Mouse (Mus musculus) gastrocnemius, adult 18-20 months (tissue): ENCODE measurements around the gene D430041D05Rik. TPM values are rescaled to one million over a fixed set of nuclear protein-coding genes. Genes with fewer than 3 reads are reported as not detected.
A peak's percentile ranks its signal among the peaks of the same experiment; 100 is the strongest.

Experiments
- DNase-seq: peaks from one replicate; pipeline ENCODE4 v3.0.0; 2021; ENCODE audit warnings: low spot score
- long read RNA-seq, 2 experiments: library from polyadenylated mRNA; stranded (forward); transcript quantifications; one replicate each; pipeline ENCODE4 v2.0.0; 2021
- total RNA-seq, 2 experiments: library from RNA; stranded (reverse); gene quantifications; 2 replicates each; pipeline ENCODE4 v1.2.3; 2021

D430041D05Rik gene
- 1 to 10 TPM; 1.7 to 2.6 TPM for total RNA-seq
- long read RNA-seq, experiment 1, partial matches to known transcripts, result 2 of 3 reads
- long read RNA-seq, experiment 1, other reads (novel, unspliced or antisense), result 1 of 3 reads
- long read RNA-seq, experiment 2, partial matches to known transcripts, result 1 of 1 reads
- long read RNA-seq, experiment 2, other reads (novel, unspliced or antisense), result 0 of 1 reads

DNA sequence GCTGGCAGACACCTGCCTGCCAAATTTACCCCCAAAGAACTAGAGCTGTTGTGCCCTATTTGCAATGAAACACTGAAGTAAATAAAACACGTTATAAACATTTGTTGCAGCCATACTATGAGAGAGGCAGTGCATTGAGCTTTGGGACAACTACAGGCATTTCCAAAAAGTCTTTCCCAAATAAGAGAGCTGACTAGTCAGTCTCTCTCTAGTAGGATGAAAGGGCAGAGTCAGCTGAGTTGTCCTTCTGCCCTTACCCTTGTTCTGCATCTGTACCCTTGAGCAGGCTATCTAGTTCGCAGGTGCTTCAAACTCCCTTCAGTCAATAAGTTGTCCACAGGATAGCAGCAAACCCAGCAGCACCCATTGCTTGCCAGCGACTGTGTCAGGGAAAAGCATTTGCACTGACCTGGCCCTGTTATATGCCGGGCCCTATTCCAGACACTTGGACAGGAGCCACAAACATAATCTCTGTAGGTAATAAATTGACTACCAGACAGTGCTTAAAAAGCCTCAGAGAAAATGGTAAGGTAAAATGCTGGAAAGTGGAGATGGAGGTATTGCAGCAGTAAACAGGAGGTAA lies at the start of gene D430041D05Rik:
D430041D05Rik (minus strand) TSS at position 51 of the 583 bp plus-strand sequence.
- DNase-seq, result no peak

DNA sequence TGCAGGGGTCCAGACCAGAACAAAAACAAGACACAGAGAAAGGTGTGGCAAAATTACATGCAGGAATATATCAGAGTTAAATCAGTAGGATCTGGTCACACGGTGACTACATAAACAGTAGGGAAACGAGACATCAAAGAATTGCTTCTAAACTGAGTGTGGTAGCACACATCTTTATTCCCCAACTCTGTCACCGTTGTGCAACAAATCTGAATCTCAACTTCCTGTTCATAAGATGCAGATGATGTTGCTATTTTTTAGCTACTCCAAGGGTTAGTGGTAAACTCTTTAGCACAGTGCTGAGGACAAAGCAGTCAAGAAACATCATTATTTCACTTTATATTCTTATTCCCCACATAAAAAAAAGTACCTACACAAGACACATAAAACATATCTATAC lies 49.2 kb upstream of the D430041D05Rik start:
- DNase-seq, result no peak

DNA sequence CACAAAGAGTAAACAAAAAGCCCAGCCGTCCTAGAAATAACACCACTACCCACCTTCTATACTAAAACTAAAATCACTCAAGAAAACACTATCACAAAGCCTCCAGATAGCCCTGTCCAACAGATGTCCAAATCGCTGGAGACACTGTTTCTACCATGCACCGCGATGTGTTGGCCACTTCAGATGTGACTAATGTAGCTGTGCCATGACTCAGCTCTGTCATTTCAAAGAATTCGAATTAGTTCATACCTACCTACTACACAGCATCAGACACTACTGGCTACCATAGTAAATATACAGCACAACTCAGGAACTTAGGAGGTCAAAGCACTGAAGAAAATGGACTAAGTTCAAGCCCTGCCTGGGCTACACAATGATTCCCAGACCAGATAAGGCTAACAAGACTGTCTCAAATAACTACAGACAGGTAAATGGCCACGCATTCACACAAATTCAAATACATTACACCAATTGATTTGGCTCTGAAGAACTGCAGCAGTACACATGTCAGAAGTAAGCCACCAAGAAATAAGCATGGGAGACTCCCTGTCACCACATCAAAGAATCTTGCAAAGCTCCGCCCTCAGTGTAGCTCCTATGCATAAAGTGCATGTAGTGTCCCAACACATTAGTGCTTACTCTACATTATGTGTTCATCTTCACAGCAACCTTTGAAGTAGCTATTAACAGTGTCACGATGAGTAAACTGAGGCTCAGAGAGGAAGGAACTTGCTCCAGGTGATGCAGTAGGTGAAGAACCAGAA lies 47.9 kb upstream of the D430041D05Rik start:
- DNase-seq, result no peak

DNA sequence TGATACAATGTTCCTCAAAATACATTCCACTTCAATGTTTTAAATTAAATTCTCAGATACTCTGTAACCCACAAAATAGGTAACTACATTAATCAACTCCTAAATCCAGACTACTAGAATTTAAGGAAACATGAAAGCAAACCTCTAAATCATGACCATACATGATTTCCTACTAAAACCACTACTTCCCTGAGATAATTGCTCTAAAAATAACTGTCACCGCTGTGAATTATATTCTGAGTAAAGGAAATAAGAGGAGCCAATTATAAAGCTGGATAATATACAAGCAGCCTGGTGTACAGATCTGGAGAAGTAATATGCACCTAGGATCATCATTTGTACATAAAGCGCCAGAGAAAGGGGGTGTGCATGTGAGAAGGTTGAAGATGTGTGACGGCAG lies 46.3 kb upstream of the D430041D05Rik start:
- no peak for DNase-seq

DNA sequence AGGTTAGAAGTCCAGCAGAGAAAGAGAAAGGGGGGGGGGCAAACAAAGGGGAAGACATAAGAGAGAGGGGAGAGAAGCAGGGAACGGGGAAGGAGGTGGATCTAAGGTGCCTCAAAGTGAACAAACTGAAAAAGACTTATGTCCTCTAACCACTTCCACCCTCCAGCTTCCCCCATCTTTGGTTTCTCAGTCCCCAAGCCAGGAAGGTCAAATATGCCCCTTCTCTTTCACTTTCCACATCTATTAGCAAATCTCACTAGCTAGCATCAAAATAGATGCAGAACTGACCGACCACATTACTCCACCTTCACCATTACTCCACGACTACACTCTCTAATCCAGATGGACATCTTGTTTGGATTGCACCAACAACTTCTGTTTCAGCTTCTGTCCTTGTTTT lies 39.9 kb upstream of the D430041D05Rik start:
- DNase-seq, result no peak

DNA sequence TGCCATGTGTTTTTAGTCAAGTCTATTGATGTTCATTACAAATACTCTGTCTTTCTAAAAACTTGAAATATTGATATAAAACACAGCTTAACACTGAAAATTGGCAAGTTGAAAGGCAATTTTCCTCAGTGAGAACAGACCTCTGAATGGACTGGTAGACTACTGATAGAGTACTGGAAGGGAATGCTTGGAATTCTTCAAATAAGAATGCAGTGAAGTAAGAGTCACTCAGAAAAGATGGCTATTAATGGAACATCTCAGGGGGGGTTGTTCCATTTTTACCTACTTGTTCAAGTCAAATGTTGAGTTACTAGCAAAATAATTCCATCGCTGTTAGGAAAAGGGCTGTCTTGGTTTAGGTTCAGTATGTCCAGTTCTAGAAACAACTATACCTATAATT lies 38.4 kb upstream of the D430041D05Rik start:
- no peak for DNase-seq

DNA sequence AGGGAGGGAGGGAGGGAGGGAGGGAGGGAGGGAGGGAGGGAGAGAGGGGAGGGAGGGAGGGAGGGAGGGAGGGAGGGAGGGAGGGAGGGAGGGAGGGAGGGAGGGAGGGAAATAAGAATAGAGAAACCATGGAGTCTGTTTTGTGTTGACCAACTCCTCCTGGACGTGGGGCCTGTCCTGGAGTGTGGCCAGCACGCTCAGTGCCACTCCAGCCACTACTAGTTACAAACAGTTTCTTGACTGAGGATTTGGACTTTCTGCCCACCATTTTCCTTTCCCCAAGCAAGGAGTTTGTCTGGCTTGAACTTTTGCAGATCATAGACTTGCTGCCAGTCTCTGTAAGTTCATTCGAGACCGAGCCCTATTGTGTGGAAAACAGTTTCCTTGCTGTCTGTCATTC lies 37.4 kb upstream of the D430041D05Rik start:
- no peak for DNase-seq

DNA sequence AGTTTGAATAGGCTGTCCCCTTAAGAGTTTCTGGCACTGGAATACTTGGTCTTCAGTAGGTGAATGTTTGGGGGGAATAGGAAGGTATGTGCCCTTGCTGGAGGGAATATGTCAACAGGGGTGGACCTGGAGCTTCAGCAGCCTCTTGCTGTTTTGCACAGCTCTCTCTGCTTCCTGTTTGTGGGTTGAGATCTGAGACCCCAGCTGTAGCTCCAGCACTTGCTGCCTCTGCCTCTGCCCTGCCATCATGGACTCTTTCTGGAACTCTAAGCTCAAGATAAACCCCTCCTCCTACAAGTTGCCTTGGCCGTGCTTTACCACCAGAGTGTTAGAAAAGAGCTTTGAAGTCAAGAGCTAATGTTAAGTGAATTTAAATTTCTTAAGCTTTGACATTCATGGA lies 35.2 kb upstream of the D430041D05Rik start:
- DNase-seq, result no peak

DNA sequence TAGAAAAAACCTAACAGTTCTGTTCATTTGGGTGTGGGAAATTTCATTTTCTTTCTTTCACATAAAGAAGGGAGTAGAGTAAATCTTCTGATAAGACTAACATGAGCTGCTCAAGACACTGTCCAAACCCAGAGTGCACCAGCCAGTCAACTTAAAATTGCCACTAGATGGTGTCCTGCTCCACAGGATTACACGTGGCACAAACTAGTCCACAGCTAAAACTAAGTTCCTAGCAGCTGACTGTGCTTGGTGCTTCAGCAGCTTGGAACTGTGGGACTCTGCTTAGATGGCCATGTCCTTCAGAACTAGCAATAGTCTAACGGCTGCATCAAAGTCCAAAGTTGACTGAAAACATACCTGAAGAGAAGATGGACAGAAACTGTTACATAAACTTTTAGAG lies 34.0 kb upstream of the D430041D05Rik start:
- DNase-seq, result peak; percentile 82

DNA sequence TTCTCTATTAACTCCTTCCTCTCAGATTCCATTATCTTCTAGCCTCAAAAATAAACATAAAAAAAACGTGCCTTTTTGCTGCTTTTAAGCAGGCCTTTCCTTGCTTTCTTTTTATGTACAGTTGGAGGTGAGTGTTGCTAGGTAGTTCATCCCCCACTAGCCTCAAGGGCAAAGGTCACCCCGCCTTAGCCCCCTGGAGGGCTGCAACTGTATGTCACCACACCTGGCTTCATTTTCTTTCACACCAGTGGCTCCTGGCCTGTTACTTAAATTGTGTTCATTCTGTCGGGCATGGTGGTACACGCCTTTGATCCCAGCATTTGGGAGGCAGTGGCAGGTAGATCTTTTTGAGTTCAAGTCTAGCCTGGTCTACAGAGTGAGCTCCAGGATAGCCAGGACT lies 31.5 kb upstream of the D430041D05Rik start:
- no peak for DNase-seq

DNA sequence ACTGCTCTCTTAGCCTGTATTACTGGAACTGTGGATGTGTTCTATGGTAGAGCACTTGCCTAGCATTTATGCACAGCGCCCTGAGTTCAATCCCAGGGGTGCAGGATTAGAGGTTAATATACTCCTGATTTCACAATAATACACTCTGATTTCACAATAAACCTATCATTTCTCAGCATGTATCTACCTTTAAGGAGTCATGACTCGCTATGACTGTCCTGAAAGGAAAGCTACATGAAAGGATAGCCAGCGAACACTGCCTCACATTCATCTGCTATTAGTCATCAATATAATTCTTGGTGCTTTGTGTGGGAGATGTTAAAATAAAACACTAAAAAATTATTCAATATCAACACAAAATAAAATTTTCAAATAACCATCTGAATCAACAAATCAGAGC lies 25.4 kb upstream of the D430041D05Rik start:
- DNase-seq, result no peak

DNA sequence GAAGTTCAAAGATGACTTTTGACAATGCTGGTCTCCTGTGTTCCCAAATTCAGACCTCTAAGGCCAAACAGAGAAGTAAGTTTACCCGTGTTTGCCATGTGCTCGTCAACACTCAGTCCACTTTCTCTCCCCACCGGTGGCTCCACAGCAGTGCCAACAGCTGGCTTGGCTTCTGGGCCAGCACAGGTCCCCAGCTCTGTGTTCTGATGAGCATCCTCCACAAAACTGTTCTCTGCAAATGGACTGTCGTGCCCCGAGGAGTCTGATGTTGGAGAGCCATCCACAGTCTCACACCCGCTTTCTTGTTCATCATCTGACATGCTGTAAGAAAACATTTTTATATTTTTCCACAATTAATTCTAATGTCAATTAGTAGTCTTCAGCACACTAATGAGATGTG lies 20.3 kb upstream of the D430041D05Rik start:
- no peak for DNase-seq

DNA sequence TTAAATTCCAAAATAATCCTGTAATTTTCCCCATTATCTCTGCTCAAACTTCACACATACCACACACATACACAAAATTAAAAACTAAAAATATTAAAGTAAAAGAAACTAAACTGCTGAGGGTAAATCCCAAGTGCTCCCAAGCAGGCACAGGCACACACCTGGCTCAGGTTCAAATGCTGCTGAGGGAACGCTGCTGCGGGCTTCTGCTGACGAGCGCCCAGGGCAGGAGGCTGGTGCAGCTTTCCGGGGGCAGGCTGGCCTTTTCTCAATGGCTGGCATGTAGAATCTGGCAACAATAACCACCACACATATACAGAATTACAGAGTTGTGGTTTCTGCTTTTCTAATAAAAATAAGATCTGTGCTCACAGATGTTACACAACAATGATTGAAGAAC lies 19.8 kb upstream of the D430041D05Rik start:
- DNase-seq, result no peak

DNA sequence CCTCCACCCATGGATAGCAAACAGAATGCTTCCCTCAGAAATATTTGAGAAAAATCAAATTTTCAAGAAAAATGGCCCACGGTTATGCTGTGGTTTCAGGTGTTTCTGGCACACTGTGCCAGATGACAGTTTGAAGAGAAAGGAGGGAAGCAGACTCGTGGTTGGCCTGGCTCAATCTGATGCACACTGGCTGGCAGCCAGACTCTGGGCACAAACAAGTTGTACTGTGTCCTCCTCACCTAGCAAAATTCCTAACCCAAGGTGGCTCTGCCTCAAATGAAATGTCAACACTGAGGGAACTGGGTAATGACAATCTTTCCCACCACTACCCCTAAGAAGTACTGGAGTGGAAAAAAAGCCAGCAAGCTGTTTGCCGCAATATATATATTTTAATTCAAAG lies 15.3 kb upstream of the D430041D05Rik start:
- no peak for DNase-seq

DNA sequence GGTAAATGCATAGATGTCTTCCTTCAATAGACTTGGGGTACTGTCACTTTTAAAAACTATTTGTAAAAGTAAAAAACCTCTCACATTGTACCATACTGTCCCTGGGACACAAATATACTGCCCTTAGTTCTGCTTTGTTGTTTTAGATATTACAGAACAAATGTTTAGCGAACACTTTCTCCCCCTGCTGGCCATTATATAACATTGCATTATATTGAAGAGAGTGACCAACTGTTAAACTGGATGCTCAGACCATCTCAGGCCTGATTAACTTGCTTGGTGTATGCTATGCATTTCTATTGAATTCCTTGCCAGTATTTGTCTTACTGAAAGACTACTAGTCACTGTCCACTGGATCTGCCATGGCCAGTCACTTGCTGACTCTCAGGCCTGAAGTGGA lies 11.4 kb upstream of the D430041D05Rik start:
- peak; percentile 36 for DNase-seq

DNA sequence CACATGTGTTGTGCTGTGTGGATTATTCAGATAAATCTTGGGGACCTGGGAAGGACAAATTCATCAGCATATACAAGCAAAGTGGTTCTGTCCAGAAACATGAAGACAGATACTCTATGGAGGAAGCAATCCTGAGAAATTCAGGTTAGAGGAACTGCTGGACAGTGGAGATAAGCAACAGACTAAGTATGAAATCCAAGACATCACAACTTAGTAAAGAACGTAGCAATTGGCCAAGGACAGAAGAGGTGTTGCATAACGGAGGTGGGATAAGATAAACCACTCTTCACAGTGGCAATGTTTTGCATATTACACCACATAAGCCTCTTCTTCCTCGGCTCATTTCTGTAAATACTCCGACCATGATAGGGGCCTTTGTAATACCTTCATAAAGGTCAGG lies 10.0 kb upstream of the D430041D05Rik start:
- DNase-seq, result no peak

DNA sequence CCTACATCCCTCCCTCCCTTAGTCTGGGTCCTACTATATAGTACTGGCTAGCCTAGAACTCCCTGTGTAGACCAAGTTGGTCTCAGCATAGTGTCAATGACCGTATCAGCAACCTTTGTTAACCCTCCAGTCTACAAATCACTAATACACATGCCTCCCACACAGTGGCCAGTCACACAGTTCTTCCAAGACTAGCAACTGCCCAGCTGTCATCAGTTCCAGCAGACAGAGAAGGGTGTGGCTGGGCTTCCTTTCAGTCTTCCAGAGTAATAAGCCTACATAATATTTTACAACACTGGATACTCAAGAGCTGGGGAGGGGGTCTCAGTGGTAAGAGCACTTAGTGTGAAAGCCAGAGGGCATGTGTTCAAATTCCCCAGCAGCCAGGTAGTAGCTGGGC lies 9.2 kb upstream of the D430041D05Rik start:
- no peak for DNase-seq

DNA sequence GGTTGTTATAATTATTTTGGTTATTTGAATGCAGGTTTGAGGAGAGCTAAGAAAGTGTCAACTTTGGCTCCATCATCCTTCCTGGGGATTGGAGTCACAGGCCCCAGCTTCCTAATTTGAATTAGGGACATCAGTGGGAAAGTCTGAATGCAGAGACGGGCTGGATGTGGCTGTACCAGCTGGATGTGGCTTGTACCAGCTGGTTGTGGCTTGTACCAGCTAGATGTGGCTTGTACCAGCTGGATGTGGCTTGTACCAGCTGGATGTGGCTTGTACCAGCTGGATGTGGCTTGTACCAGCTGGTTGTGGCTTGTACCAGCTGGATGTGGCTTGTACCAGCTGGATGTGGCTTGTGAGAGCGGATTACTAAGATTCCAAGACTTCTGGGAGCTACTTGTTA lies 8.6 kb upstream of the D430041D05Rik start:
- DNase-seq, result no peak

DNA sequence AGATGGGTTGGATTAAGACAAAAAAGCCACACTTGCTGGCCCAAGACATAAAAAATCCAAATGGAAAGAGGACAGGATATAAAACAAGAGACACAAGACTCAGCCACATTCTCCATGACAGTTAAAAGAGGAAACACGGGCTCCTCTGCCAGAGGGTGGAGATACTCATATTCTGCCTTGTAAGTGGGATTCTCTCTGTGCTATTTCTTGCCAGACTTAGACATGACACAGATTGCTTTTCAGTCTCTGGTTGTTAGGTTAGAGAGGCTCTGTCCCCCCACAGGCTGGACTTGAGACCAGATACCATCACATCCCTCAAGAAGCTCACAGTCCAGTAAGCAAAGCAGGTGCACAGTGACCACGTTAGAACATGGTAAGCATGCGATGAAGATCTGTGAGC lies 2.2 kb upstream of the D430041D05Rik start:
- DNase-seq, result no peak

DNA sequence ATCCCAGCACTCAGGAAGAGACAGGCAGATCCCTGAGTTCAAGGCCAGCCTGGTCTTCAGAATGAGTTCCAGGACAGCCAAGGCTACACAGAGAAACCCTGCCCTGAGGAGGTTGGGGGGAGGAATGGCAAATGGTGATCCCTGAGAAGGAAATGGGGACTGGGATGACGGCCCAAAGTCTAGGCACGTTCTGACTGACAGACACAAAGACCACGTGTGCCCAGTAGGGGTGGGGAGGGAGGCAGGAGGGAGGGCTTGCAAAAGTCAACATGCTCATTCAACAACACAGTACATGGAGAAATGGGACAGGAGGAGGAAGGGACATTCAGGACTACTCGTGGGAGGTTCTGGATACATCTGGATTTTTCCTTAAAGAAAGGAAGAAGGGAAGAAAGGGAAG lies 1.7 kb upstream of the D430041D05Rik start:
- no peak for DNase-seq

DNA sequence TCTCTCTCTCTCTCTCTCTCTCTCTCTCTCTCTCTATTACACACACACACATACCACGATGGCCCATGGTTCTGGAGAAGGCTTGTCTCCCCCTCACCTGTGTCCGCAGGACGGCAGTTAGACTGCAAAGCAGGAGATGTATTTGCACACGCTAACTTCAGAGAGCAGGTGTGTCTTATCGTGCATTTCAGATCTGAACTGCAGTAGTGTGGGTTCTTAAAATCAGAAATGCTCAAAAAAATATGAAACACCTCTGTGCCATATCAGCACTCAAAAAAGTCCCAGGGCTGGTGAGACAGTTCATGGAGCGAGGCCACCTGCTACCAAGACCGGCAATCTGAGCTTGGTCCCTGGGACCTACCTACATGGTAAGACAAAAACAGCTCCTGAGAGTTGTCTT lies 993 bp upstream of the D430041D05Rik start:
- DNase-seq, result no peak

DNA sequence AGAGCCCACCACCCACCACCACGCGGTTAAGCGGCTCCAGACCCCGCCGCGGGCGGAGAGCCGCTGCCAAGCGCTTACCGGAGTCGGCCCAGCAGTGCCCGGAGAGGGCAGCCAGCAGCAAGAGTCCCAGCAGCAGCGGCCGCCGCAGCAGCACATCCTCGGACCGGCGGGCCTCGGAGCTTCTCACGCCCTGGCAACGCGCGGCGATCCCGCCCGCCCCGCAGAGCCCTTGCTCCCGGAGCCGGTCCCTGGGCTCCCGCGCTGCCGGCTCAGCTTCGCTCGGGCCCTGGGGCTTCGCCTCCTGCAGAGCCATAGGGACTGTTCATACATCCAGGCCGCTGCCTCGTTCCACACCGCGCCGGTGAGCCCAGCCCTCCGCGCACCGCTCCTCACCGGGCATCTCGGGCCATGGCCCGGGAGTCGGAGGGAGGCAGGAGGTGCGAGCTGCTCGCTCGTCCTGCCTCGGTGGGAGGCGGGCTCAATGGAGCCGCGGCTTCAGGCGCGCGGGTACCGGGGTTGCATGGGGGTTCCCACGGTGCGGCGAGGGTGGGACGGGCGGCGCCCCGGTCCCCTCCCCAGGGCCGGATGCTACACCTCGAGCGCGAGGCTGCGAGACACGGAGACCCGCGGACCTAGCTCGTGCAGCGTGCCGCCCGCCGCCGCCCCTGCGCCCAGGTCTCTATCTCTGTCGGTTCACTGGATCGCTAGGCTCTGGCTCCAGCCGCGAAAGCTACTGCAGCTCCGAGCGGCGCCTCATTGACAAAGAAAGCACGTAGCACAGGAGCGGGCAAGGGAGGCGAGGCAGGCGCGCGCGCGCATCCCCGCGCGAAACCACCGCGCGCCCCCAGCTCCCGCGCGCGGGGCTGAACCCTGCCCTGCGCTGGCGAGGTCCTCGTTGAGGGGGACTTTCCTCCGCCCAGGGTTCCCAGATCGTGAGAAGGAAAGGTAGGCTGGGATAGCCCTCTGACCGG lies 677 bp downstream of the D430041D05Rik start:
- DNase-seq, result no peak
